Mouse (Mus musculus) limb, embryonic 14.5 days (tissue): ENCODE data around the gene Arid5b. TPM values are rescaled to one million over a fixed set of nuclear protein-coding genes. Genes with fewer than 3 reads are reported as not detected.

Source experiments
- ATAC-seq: fragments of 200-750 bp; cut with Nextera tagmentation; 2 replicates; pipeline ENCODE4 v1.8.0; 2017; ENCODE audit warnings: low read depth, moderate number of reproducible peaks, moderate TSS enrichment; ENCODE audit not compliant: low FRiP score
- DNase-seq: peaks from one replicate; pipeline ENCODE4 v3.0.0-alpha.2; 2015; ENCODE audit warnings: low spot score
- H3K27ac ChIP-seq: fragments of 300-500 bp; sonication (generic); replicated peaks from 2 replicates; pipeline ENCODE4 v1.5.1; 2014; ENCODE audit warnings: low read depth, mild to moderate bottlenecking, low read length, moderate library complexity, mixed read lengths
- H3K27me3 ChIP-seq: fragments of 300-500 bp; sonication (generic); 2 replicates; pipeline ENCODE4 v1.6.1; 2014; ENCODE audit warnings: low read length, mixed read lengths; ENCODE audit not compliant: control insufficient read depth, insufficient read depth
- H3K36me3 ChIP-seq: fragments of 300-500 bp; sonication (generic); 2 replicates; pipeline ENCODE4 v1.6.1; 2014; ENCODE audit warnings: mild to moderate bottlenecking, low read length, moderate library complexity, mixed read lengths; ENCODE audit not compliant: control insufficient read depth, insufficient read depth
- H3K4me1 ChIP-seq: fragments of 300-500 bp; sonication (generic); 2 replicates; pipeline ENCODE4 v1.6.1; 2014; ENCODE audit warnings: antibody characterized with exemption, low read length, mixed read lengths; ENCODE audit not compliant: control insufficient read depth, insufficient read depth
- H3K4me2 ChIP-seq: fragments of 300-500 bp; sonication (generic); replicated peaks from 2 replicates; pipeline ENCODE4 v1.6.1; 2014; ENCODE audit warnings: low read depth, mild to moderate bottlenecking, low read length, moderate library complexity; ENCODE audit not compliant: severe bottlenecking
- H3K4me3 ChIP-seq: fragments of 300-500 bp; sonication (generic); replicated peaks from 2 replicates; pipeline ENCODE4 v1.5.1; 2014; ENCODE audit warnings: low read length
- H3K9ac ChIP-seq: fragments of 300-500 bp; sonication (generic); 2 replicates; pipeline ENCODE4 v1.6.1; 2014; ENCODE audit warnings: mild to moderate bottlenecking, low read depth, low read length, moderate library complexity; ENCODE audit not compliant: severe bottlenecking
- H3K9me3 ChIP-seq: fragments of 300-500 bp; sonication (generic); 2 replicates; pipeline ENCODE4 v1.6.1; 2016; ENCODE audit warnings: low read length; ENCODE audit not compliant: control insufficient read depth
- POLR2A ChIP-seq: fragments of 200-500 bp; IDR thresholded peaks from 2 replicates; pipeline ENCODE4 v1.8.0; 2012; ENCODE audit warnings: inconsistent platforms, mild to moderate bottlenecking, moderate library complexity, borderline replicate concordance; ENCODE audit not compliant: insufficient read depth, insufficient read length; ENCODE audit errors: extremely low read depth
- WGBS: fragments of 180-500 bp; shearing (Covaris S2); extraction: QIAGEN DNeasy Blood & Tissue Kit; methylation state at CpG from one replicate; pipeline ENCODE4 v1.1.7; 2014; 5-methylcytosine and 5-hydroxymethylcytosine counted together
- polyA plus RNA-seq, 2 experiments: library from polyadenylated mRNA; depleted of rRNA in 1 of 2; stranded (reverse) in 1 of 2; unstranded in 1 of 2; fragments of >200 nt; fragmentation: Nextera tagmentation in 1 of 2; extraction: Ambion mirVana in 1 of 2; gene quantifications; 2 replicates each; pipeline versions ENCODE4 v1.2.1 to v1.2.3; 2012 to 2014

Arid5b gene
- polyA plus RNA-seq, 2 experiments = 14.1 to 41.0 TPM

DNA sequence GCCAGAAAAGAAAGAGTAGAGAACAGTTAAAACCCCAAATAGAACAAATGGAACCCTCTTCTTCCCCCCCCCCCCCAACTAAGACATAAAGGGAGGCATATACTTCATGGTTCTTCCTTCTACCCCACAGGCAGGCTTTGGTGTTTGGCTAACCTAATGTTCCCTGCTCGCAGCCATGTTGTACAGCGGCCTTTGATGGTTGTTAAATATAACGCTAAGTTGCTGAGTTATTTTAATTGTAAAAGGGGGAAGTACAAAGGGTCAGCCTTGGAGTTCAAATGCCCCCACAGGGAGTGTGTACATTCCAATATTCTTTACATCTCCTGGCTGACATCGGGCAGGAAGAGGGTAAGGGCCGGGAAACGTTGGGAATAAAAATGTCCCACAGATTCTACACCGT lies 148.9 kb downstream of the Arid5b start:
- no peak for DNase-seq
- 33% methylated on average over 7 of the region's 7 CpGs for WGBS
- Histone ChIP-seq H3K36me3 (peaks cover 21% of the 10 kb centered on the region), H3K27ac (no peak overlapping the region), H3K27me3 (no peaks in the 10 kb centered on the region), H3K9me3 (no peaks in the 10 kb centered on the region), H3K9ac (no peak overlapping the region), H3K4me3 (no peak overlapping the region), H3K4me2 (no peak overlapping the region), H3K4me1 (peaks cover 35% of the 10 kb centered on the region)
- no peak for TF ChIP-seq POLR2A
- ATAC-seq = no peak

DNA sequence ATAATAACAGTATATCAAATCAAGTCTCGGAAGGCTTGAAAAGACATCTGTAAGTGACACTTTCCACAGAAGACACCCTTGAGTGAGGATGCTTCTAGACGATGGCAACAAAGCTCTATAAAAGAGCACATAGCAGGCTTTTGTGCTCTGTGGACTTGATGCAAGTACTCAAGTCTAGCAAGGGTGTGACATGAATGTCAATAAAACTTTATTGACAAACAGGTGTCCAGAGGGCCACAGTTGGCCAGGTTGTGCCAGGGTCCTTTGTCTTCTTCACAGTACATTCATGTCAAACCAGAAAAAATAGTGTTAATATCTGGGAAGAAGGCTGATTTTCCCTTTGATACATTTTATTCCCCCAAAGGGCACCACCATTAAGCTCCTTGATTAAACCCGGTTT lies 149.5 kb downstream of the Arid5b start:
- H3K27ac ChIP-seq = no peak overlapping the region
- H3K36me3 ChIP-seq = peaks cover 21% of the 10 kb centered on the region
- ATAC-seq = no peak
- DNase-seq = no peak
- no peak for TF ChIP-seq POLR2A
- peaks cover 35% of the 10 kb centered on the region for H3K4me1 ChIP-seq
- no peaks in the 10 kb centered on the region for H3K9me3 ChIP-seq
- no peak overlapping the region for H3K9ac ChIP-seq
- H3K4me2 ChIP-seq = no peak overlapping the region
- WGBS = 88% methylated on average over 3 of the region's 3 CpGs
- H3K4me3 ChIP-seq = no peak overlapping the region
- H3K27me3 ChIP-seq = no peaks in the 10 kb centered on the region

DNA sequence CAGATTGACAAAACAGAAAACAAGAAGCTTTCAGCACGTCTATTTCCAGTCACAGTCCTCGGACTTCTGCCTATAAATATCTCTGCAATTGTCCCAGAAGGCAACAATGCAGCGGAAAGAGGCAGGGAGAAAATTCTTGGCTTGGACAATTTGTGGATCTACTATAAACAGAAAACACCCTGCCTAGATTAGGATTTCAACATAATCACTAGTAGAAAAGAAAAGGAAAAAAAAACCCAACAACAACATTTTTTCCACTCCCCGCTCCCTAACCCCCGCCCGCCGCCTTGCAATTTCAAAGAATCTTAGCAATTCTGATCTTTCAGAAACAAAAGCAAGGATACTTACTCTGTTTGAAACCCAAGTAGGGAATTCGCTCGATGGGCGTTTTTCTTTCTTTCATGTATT lies 150.1 kb downstream of the Arid5b start:
- TF ChIP-seq POLR2A = no peak
- H3K4me1 ChIP-seq = peaks cover 35% of the 10 kb centered on the region
- no peak overlapping the region for H3K4me2 ChIP-seq
- no peaks in the 10 kb centered on the region for H3K9me3 ChIP-seq
- peaks cover 20% of the 10 kb centered on the region for H3K36me3 ChIP-seq
- no peak overlapping the region for H3K9ac ChIP-seq
- no peaks in the 10 kb centered on the region for H3K27me3 ChIP-seq
- H3K4me3 ChIP-seq = no peak overlapping the region
- no peak overlapping the region for H3K27ac ChIP-seq
- WGBS = 66% methylated on average over 10 of the region's 10 CpGs
- DNase-seq = no peak
- no peak for ATAC-seq

DNA sequence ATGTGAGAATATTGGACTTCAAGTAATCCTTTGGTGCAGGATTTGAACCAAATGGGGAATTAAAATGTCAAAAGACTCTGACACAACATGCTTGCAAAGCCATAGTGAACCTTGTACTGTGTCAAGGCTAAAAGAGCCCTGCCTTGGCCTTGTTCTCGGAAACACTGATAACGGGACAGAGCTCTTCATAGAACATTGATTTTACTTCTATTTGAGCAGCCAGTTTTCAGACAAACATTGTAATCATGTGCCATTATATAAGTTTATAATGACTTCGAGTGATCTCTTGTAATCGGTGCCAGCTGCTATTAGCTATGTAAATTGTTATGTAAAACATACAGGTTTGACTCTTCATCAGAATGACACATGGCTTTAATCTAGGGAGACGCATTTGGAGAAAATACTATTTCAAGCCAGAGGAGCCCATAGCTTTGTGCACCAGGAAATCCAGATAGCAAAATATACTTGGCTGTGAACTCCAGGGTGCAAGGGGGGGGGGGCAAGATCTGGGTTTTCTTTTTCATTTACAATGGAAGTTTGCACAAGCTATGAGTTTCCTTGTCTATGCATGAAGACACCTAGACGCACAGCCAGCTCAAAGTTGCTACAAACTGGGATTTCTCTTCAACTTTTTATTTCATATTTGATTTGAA lies 150.8 kb downstream of the Arid5b start:
- H3K9me3 ChIP-seq = no peaks in the 10 kb centered on the region
- no peaks in the 10 kb centered on the region for H3K27me3 ChIP-seq
- no peak overlapping the region for H3K9ac ChIP-seq
- H3K4me3 ChIP-seq = no peak overlapping the region
- ATAC-seq (no peak), DNase-seq (no peak)
- WGBS = 54% methylated on average over 6 of the region's 6 CpGs
- H3K36me3 ChIP-seq = peaks cover 15% of the 10 kb centered on the region; the same call in 1 of the 2 replicates
- peaks cover 35% of the 10 kb centered on the region for H3K4me1 ChIP-seq
- no peak overlapping the region for H3K27ac ChIP-seq
- no peak overlapping the region for H3K4me2 ChIP-seq
- TF ChIP-seq POLR2A = no peak

DNA sequence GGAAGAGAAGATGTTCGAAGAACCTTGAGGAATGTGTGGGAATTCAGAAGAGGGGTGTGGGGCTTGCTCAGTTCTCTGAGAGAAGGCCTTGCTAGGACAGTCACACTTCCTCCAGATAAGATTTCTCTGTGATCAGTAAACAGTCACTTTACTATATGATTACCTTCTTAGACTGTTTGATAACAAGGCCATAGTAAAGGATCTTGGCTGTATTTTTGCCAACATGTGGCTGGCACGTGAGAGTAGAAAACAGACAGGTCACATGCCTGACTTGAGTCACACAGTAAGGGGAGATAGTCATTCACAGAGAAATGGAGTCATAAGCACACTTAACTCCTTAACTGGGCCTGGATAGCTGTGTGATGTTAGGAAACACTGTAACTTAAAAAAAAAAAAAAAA lies 151.4 kb downstream of the Arid5b start:
- Histone ChIP-seq H3K36me3 (peaks cover 13% of the 10 kb centered on the region; the same call in 1 of the 2 replicates), H3K4me3 (no peak overlapping the region), H3K4me2 (no peak overlapping the region), H3K27ac (no peak overlapping the region), H3K9me3 (no peaks in the 10 kb centered on the region), H3K27me3 (no peaks in the 10 kb centered on the region), H3K4me1 (peaks cover 32% of the 10 kb centered on the region), H3K9ac (no peak overlapping the region)
- no peak for TF ChIP-seq POLR2A
- DNase-seq = no peak
- 56% methylated on average over 2 of the region's 2 CpGs for WGBS
- no peak for ATAC-seq
